11 mouse cellular contexts compared by ENCODE assay signal in the genomic region with DNA sequence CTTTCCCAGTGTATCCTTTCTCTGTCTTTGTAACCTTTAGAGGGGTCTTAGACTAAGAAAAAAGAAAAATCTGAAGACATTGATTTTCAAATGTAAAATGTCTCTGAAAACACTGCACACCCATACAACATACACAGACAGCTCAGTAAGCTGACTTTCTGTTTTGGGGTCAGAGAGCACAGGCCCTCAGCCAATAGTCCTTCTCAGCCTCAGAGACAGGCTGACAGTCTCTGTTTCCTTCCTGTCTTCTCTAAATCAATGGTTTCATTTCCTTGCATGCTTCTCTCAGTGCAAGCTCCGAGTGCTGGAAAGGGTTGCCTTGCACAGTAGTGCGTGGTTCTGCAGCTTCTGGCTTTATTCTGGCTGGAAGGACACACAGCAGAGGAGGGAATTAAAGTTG. TPM values are rescaled to one million over a fixed set of nuclear protein-coding genes. Genes with fewer than 3 reads are reported as not detected.
A peak's percentile ranks its signal among the peaks of the same experiment; 100 is the strongest.
DNase-seq lines count a peak whose midpoint lies in the region; ATAC-seq lines count a peak whose summit lies in the region.
"Had no signal": no experiment of that assay in that cellular context is flagged by ENCODE, and none has a peak within 500 bp of the region (broad histone marks: within the 10 kb centered on the region; RNA-seq: fewer than 3 reads in every experiment).

No protein-coding gene starts in this region.

- no peaks in the 10 kb centered on the region for H3K36me3 ChIP-seq in megakaryocyte, embryonic 14.5 days (replicated peaks; ENCODE audit: low read length)
- H3K36me3 ChIP-seq: forebrain, embryonic 10.5 days; midbrain, embryonic 13.5 days had no signal

- intact Hi-C loops in heart, postnatal 36 days (cut with DNase I) = loop anchor here (5.0 kb wide), 3 partner anchors 58 to 463 kb away; a partner anchor contains a TSS

- peak; percentile 93 for DNase-seq in heart, adult 11 months
- DNase-seq in heart, postnatal 36 days = no peak
- DNase-seq in lung, postnatal 25 days (ENCODE audit: low spot score) = peak; percentile 34
- DNase-seq in lung, postnatal 4 days = no peak
- no peak for DNase-seq in embryo, embryonic 10 days (ENCODE audit: low spot score)
- DNase-seq in yolk sac, embryonic 10.5 days (ENCODE audit: low spot score) = no peak
- DNase-seq: heart, postnatal 4 days had no signal

- peaks cover 22% of the 10 kb centered on the region for H3K4me1 ChIP-seq in megakaryocyte, embryonic 14.5 days
- H3K4me1 ChIP-seq: forebrain, embryonic 10.5 days; midbrain, embryonic 13.5 days had no signal

- H3K9me3 ChIP-seq in megakaryocyte, embryonic 14.5 days = no peaks in the 10 kb centered on the region
- H3K9me3 ChIP-seq: forebrain, embryonic 10.5 days; midbrain, embryonic 13.5 days had no signal

- no peaks in the 10 kb centered on the region for H3K27me3 ChIP-seq in megakaryocyte, embryonic 14.5 days (replicated peaks)
- H3K27me3 ChIP-seq: midbrain, embryonic 13.5 days had no signal

- H3K4me3 ChIP-seq in megakaryocyte, embryonic 14.5 days (replicated peaks) = peak overlapping the region; percentile 44
- H3K4me3 ChIP-seq: forebrain, embryonic 10.5 days; midbrain, embryonic 13.5 days had no signal

- ATAC-seq in activated CD4-positive, CD25-positive, alpha-beta regulatory T cell, adult 4 months = peak; percentile 89
- ATAC-seq: midbrain, embryonic 13.5 days had no signal

RNA-seq across cellular contexts. Expression of a gene that starts 21.3 kb away (rescaled TPM):
- 10 to 100 TPM in 1 of 2 experiments, 1 to 10 TPM in 1; 6.8 to 10.1 TPM for total RNA-seq in heart, postnatal 36 days (2021)
- polyA plus RNA-seq in activated CD4-positive, CD25-positive, alpha-beta regulatory T cell, adult 4 months (2017; shearing (Covaris generic)) = 100 to 1,000 TPM; 182 to 204 TPM
- 2.4 TPM in 1 of 2 replicates, not detected in the other for polyA plus RNA-seq in megakaryocyte, embryonic 14.5 days (2012; ENCODE audit: insufficient read depth, low replicate concordance)

Comparison
In these comparisons a context has a peak if more than half of its experiments do, and no peak if none do; other contexts are left out.
1. DNase-seq: peak in heart, adult 11 months (single experiment) and lung, postnatal 25 days (single experiment); none in heart, postnatal 36 days (0 of 2), lung, postnatal 4 days (0 of 2), embryo, embryonic 10 days (single experiment) and yolk sac, embryonic 10.5 days (single experiment).
2. RNA of a gene that starts 21.3 kb away (polyA plus RNA-seq): 182 to 204 TPM in activated CD4-positive, CD25-positive, alpha-beta regulatory T cell, adult 4 months; 2.4 TPM in megakaryocyte, embryonic 14.5 days; every median in the first group is over 10 times any median in the second.